Mouse (Mus musculus): ENCODE results near the gene Ecsit. TPM values are rescaled to one million over a fixed set of nuclear protein-coding genes. Genes with fewer than 3 reads are reported as not detected.

The Ecsit gene
- polyA plus RNA-seq, 1 experiment from 2014 or later = 39.6 TPM

DNA sequence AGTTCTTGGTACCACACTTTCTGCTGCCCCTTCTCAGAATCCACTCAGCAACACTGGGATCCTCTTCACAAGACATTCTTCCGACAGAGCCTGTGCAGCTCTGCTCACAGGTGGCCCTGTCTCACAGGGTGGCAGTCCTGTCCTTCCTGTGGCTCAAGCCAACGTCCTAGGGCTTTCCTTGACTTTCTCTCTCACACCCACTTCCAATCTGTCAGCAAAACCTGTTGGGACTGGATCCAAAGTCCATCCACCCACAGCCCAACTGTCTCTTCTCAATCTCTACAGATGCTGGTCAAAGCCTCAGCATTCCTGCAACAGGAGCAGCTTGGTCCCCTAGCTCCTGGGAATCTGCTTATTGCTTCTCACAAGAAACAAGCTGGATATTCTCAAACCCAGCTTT is 23.9 kb downstream of the Ecsit start:
- H3K4me1 ChIP-seq = no peaks in the 10 kb centered on the region
- no peak overlapping the region for H3K27ac ChIP-seq
- no peak overlapping the region for H3K4me3 ChIP-seq
- ATAC-seq (ENCODE audit: insufficient number of reproducible peaks, low FRiP score, low TSS enrichment, low read depth) = no peak
- H3K27me3 ChIP-seq = peaks cover 2% of the 10 kb centered on the region
- no peak overlapping the region for H3K9ac ChIP-seq
- H3K36me3 ChIP-seq = peaks cover 81% of the 10 kb centered on the region
- H3K4me2 ChIP-seq = no peak overlapping the region
- H3K9me3 ChIP-seq = no peaks in the 10 kb centered on the region
- 68% methylated on average over 2 of the region's 2 CpGs for WGBS

DNA sequence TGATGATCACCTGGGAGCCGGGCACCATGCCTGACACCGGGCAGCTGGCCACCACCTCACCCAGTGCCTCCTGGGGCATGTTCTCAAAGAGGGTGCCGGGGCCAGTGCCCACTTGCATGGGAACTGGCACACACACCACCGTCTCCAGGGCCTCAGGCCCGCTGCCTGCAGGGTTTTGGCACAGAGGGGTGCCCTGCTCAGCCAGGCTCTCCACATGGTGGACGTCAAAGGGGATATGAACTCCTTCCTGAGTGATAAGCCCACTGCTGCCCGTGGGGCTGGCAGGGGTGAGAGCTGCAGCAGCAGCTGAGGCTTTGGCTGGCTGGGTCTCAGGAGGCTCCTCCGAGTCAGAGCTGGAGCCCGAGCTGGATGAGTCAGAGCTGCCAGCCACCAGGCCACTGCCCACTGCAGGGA is 27.2 kb downstream of the Ecsit start:
- Histone ChIP-seq H3K27me3 (peaks cover 33% of the 10 kb centered on the region), H3K4me3 (no peak overlapping the region), H3K4me2 (no peak overlapping the region), H3K4me1 (peaks cover 6% of the 10 kb centered on the region), H3K36me3 (peaks cover 52% of the 10 kb centered on the region), H3K27ac (no peak overlapping the region), H3K9me3 (no peaks in the 10 kb centered on the region), H3K9ac (no peak overlapping the region)
- 90% methylated on average over 9 of the region's 9 CpGs for WGBS
- no peak for ATAC-seq (ENCODE audit: insufficient number of reproducible peaks, low FRiP score, low TSS enrichment, low read depth)

DNA sequence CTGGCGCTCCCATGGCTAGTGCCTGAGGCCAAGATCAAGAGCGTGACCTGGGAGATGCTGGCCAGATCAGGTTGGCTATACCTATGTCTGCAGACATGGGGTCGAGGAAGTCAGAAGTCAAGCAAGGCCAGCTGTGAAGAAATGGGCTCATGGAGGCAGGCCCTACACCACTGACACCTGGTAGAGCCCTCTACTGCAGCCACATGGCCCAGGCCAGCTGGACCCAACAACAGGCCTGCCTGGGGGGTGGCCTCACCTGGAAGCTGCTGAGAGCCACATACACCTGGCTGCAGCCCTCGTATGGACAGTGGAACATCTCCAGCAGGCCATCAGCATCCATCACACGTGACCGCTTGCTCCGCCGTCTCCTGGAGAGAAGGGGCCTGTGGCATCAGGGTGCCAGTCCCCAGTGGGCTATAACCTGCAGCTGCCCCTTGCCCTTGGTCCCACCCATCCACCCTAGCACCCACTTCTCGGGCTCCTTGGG is 28.2 kb downstream of the Ecsit start:
- Histone ChIP-seq H3K9ac (no peak overlapping the region), H3K27me3 (peaks cover 43% of the 10 kb centered on the region), H3K4me3 (no peak overlapping the region), H3K4me2 (no peak overlapping the region), H3K9me3 (no peaks in the 10 kb centered on the region), H3K4me1 (peaks cover 7% of the 10 kb centered on the region), H3K27ac (no peak overlapping the region), H3K36me3 (peaks cover 42% of the 10 kb centered on the region)
- no peak for ATAC-seq (ENCODE audit: insufficient number of reproducible peaks, low FRiP score, low TSS enrichment, low read depth)
- WGBS = 87% methylated on average over 9 of the region's 9 CpGs

DNA sequence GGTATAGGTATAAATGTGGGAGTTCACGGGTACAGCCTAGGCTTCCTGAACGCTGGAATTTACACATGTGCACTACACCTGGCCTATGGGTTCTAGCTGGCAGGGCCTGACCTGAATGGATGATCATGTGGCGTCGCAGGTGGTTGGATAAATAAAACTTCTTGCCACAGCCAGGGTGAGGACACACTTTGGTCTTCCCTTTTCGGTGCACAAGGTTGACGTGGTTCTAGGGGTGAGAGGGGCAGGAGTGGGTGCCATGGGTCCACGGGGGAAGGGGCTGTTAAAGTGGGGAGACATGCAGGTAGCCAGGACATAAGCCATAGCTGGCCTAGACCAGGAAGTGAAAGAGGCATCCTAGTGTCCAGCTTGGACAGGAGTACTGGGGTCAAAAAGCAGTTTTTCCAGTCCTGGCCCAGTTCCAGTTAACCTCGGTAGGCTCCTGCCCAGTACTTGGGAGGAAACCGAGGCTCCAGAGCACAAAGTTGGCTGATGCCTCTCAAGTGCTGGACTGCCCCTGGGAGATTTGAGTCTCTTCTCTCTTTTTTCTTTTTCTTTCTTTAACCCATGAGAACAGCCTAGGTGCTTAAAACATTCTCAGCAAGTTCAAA is 28.8 kb downstream of the Ecsit start:
- peaks cover 49% of the 10 kb centered on the region for H3K27me3 ChIP-seq
- H3K4me3 ChIP-seq = no peak overlapping the region
- 76% methylated on average over 9 of the region's 9 CpGs for WGBS
- no peaks in the 10 kb centered on the region for H3K9me3 ChIP-seq
- no peak overlapping the region for H3K9ac ChIP-seq
- peaks cover 36% of the 10 kb centered on the region for H3K36me3 ChIP-seq
- H3K27ac ChIP-seq = no peak overlapping the region
- no peak overlapping the region for H3K4me2 ChIP-seq
- H3K4me1 ChIP-seq = peaks cover 14% of the 10 kb centered on the region
- no peak for ATAC-seq (ENCODE audit: insufficient number of reproducible peaks, low FRiP score, low TSS enrichment, low read depth)

DNA sequence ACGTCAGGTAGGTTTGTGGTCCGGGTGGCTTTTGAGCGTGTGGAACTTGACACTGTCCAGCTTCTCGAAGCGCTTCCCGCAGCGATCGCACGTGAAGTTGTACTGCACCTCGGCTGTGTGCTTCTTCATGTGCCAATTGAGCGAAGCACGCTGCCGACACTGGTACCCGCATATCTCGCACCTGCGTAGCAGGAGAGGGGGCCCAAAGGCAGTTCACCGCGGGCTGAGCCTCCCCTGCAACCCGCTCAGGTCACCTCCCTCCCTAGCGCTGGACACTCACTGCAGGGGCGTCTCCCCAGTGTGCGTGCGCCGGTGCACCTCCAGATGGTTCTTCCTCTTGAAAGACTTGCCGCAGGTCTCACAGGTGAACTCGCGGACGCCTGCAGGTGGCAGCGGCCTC is 29.5 kb downstream of the Ecsit start:
- no peaks in the 10 kb centered on the region for H3K9me3 ChIP-seq
- H3K4me1 ChIP-seq = peaks cover 21% of the 10 kb centered on the region
- no peak for ATAC-seq (ENCODE audit: insufficient number of reproducible peaks, low FRiP score, low TSS enrichment, low read depth)
- no peak overlapping the region for H3K9ac ChIP-seq
- no peak overlapping the region for H3K27ac ChIP-seq
- no peak overlapping the region for H3K4me2 ChIP-seq
- 27% methylated on average over 29 of the region's 29 CpGs for WGBS
- H3K36me3 ChIP-seq = peaks cover 31% of the 10 kb centered on the region
- no peak overlapping the region for H3K4me3 ChIP-seq
- peaks cover 56% of the 10 kb centered on the region for H3K27me3 ChIP-seq

DNA sequence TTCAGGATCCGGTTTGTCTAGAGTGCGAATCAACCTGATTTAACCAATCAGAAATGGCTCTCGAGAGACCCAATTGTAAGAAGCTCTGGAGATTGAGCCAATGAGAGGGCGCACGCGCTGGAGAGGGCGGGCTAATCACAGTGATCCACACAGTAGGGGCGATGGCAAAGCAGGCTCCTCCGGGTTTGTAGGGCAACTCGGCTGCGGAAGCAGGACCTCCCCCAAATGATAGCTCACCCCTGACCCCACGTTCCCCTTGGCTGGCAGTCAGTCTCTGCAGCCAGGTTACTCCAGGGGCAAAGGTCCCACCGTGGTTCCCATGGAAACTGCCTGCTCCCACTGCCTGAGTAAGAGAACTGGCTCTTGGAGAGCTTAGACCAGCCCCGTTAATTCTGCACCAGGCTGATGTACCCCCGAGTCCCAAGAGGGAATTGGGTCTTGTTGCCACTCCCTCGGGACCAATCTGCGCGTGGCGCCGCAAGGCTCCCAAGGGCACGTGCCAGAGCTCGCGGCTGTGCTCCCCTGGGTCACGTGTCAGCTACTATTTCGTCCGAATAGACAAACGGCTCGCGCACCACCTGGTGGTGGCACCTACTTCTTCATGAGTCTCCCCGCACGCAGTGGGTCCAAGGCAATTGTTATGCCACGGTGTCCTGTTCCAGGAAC is 30.7 kb downstream of the Ecsit start:
- Histone ChIP-seq H3K9me3 (no peaks in the 10 kb centered on the region), H3K4me1 (peaks cover 25% of the 10 kb centered on the region), H3K27me3 (peaks cover 68% of the 10 kb centered on the region), H3K4me3 (peak overlapping the region; percentile 0; the same call in 1 of the 2 replicates), H3K9ac (no peak overlapping the region), H3K36me3 (peaks cover 26% of the 10 kb centered on the region), H3K27ac (no peak overlapping the region), H3K4me2 (no peak overlapping the region)
- no peak for ATAC-seq (ENCODE audit: insufficient number of reproducible peaks, low FRiP score, low TSS enrichment, low read depth)
- 3% methylated on average over 32 of the region's 32 CpGs for WGBS

DNA sequence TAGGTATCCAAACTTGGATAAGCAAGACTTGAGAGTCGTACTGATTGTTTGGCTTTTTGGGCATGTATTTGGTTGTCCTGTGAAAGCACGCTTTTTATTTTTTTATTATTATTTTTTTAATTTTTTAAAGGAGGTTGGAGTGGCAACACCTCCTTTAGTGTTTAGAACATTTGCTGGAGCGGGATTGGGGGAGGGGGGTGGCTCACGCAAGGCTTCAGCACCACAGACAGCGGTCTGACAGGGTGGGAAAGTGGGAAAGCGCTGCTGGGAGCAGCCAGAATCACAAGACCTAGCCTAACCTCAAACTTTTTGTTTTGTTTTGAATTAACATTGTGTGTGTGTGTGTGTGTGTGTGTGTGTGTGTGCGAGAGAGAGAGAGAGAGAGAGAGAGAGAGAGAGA is 31.6 kb downstream of the Ecsit start:
- 29% methylated on average over 6 of the region's 7 CpGs for WGBS

DNA sequence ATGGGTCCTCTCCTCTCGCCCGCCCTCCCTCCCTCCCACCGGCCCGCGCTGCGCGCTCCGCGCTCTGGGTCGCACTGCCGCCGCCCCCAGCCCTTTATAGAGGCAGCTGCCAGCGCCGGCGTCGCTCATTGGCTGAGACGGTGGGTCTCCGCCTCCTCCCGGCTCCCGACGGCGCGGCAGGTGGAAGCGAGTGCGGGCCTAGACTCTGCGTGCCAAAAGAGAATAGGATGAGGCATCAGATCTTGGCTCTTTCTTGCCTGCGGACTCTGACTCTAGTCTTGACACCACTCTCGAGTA is 33.3 kb downstream of the Ecsit start, which contains the start of gene Elavl3:
Gene Elavl3 (minus strand): TSS at position 66 of the 297 bp plus-strand sequence.
- H3K9me3 ChIP-seq = no peaks in the 10 kb centered on the region
- peak within 1 kb of the TSS; percentile 54 for H3K4me2 ChIP-seq
- H3K36me3 ChIP-seq = peaks cover 3% of the 10 kb centered on the region
- no peak within 1 kb of the TSS for H3K27ac ChIP-seq
- peaks cover 85% of the 10 kb centered on the region for H3K27me3 ChIP-seq
- ATAC-seq (ENCODE audit: insufficient number of reproducible peaks, low FRiP score, low TSS enrichment, low read depth) = no peak
- H3K4me1 ChIP-seq = peaks cover 25% of the 10 kb centered on the region
- under 1% methylated on average over 26 of the region's 28 CpGs for WGBS
- H3K9ac ChIP-seq = no peak within 1 kb of the TSS
- peak within 1 kb of the TSS; percentile 32 for H3K4me3 ChIP-seq

More for the DNA sequence above, 31.6 kb downstream of the Ecsit start:
- H3K9me3 ChIP-seq = no peaks in the 10 kb centered on the region
- no peak overlapping the region for H3K9ac ChIP-seq
- H3K4me3 ChIP-seq = no peak overlapping the region
- peaks cover 25% of the 10 kb centered on the region for H3K4me1 ChIP-seq
- no peak for ATAC-seq (ENCODE audit: insufficient number of reproducible peaks, low FRiP score, low TSS enrichment, low read depth)
- no peak overlapping the region for H3K4me2 ChIP-seq
- peaks cover 77% of the 10 kb centered on the region for H3K27me3 ChIP-seq
- no peak overlapping the region for H3K27ac ChIP-seq
- H3K36me3 ChIP-seq = peaks cover 19% of the 10 kb centered on the region

DNA sequence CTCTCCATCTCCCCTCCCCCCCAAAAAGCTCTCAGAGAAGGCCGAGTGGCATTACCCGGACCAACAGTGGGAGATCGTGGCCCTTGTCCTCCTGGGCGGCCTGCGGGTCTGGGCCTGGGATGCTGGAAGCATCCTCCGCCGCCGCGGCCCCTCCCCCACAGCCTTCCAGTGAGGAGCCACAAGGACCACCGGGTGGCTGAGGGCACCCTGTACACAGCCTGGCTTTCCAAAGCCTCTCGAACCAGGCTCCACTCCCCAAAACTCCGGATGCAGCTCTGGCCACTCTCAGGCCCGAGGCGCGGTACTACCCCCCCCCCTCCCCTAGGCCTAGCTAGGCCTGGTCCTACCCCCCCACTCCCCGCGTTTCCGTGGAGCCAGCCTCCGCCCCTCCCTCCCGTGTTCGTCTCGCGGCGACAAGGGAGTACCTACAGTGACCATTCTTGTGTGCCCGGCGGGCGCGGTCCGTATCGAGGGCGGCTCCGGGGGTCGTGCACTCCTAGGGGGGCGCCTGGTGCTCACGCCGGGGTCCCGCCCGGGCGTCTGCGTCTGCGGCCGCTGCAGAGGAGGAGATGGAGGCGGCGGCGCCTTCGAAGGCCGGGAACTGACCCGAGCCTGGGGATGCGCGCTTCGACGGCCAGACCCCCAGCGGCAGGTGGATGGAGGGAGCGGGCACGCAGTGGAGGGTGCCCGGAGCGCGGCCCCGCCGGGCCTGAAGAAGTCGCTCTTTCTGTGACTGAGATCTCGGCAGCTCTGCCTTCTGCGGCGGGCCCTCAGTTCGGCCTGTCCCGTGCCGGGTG is 33.9 kb downstream of the Ecsit start:
- Histone ChIP-seq H3K4me1 (peaks cover 25% of the 10 kb centered on the region), H3K4me3 (peak overlapping the region; percentile 32), H3K9me3 (no peaks in the 10 kb centered on the region), H3K4me2 (peak overlapping the region; percentile 54), H3K27ac (no peak overlapping the region), H3K36me3 (no peaks in the 10 kb centered on the region), H3K9ac (no peak overlapping the region), H3K27me3 (peaks cover 83% of the 10 kb centered on the region)
- under 1% methylated on average over 60 of the region's 67 CpGs for WGBS
- ATAC-seq (ENCODE audit: insufficient number of reproducible peaks, low FRiP score, low TSS enrichment, low read depth) = no peak

DNA sequence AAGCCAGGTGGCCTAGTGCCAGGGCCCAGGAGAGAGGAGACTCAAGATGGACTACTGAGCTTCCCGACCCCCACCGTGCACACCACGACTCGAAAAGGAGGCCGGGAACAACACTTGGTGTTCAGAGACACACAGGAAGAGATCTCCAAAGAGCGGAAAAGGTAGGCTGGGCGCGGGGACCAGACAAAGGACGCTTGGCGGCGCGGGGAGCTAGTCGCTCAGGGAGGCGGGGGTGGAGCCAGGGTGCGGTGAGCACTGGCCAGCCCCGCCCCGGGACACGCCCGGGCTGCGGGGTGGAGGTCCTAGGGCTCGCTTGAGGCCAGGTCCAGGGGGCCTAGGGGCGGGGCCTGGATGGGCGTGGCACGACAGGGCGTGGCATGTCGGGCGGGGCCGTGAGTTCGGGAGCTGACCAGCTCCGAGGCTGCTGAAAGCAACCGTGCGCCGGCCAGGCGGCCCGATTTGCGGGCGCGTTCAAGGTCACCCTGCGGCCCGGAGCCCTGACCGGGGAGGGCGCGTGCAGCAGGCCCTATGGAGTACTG is 34.8 kb downstream of the Ecsit start:
- H3K4me3 ChIP-seq = peak overlapping the region; percentile 32
- H3K9me3 ChIP-seq = no peaks in the 10 kb centered on the region
- peaks cover 74% of the 10 kb centered on the region for H3K27me3 ChIP-seq
- peaks cover 25% of the 10 kb centered on the region for H3K4me1 ChIP-seq
- 2% methylated on average over 40 of the region's 43 CpGs for WGBS
- no peak for ATAC-seq (ENCODE audit: insufficient number of reproducible peaks, low FRiP score, low TSS enrichment, low read depth)
- H3K36me3 ChIP-seq = no peaks in the 10 kb centered on the region
- no peak overlapping the region for H3K9ac ChIP-seq
- H3K4me2 ChIP-seq = peak overlapping the region; percentile 54
- no peak overlapping the region for H3K27ac ChIP-seq

DNA sequence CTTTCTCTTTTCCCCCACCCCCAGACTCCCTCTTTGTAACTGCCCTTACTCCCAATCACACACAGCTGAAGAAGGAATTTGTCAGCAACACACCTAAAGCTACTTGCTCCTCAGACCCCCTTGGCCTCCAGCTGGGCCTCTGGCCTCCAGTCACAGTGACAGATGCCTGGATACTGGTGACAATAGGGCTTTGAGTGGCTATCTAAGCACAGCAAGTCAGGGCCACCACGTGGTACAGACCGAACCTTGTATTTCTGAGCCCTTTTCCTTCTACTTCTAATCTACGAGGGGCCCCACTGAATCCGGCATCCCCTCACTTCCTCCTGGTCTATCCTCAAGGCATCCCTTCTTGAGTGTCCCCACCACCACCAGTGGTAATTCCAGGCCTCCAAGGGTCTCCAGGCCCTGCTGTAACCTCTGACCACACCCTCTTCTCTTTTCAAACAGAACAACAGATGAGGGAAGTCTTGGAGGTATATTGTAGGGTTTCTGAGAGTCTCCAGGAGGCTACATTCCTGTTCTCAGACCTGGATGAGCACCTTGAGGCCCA is 35.4 kb downstream of the Ecsit start:
- no peak for ATAC-seq (ENCODE audit: insufficient number of reproducible peaks, low FRiP score, low TSS enrichment, low read depth)
- Histone ChIP-seq H3K4me1 (peaks cover 24% of the 10 kb centered on the region), H3K27ac (no peak overlapping the region), H3K36me3 (no peaks in the 10 kb centered on the region), H3K4me2 (no peak overlapping the region), H3K27me3 (peaks cover 68% of the 10 kb centered on the region), H3K9me3 (no peaks in the 10 kb centered on the region), H3K4me3 (no peak overlapping the region), H3K9ac (no peak overlapping the region)
- WGBS = 65% methylated on average over 4 of the region's 4 CpGs
